Mouse (Mus musculus) kidney, postnatal 14 days (tissue): ENCODE data around the gene Exosc2.
"Not testable (repeated sequence)": the region's sequence is repeated elsewhere in the genome, so short reads cannot be mapped to it uniquely, and the experiment has no call there.

Source experiments
- DNase-seq: peaks from one replicate; pipeline ENCODE4 v3.0.0; 2022; ENCODE audit warnings: mixed read lengths

The Exosc2 gene

GRCm38 (mm10) chr2:31678641-31679040 lies 8.1 kb downstream of the Exosc2 start:
- DNase-seq: no peak

- not testable (repeated sequence) for DNase-seq
Measured at GRCm38 (mm10) chr2:31681051-31681707, 10.7 kb downstream of the Exosc2 start.

- peak; percentile 35 for DNase-seq
Measured at GRCm38 (mm10) chr2:31681731-31682235, 11.3 kb downstream of the Exosc2 start.

GRCm38 (mm10) chr2:31683666-31684065 lies 13.2 kb downstream of the Exosc2 start:
- peak; percentile 74 for DNase-seq

- peak; percentile 98 for DNase-seq
Measured at GRCm38 (mm10) chr2:31688074-31688925, 17.8 kb downstream of the Exosc2 start, which contains the start of gene Abl1. Gene Abl1 (plus strand): TSS chr2:31688376.

GRCm38 (mm10) chr2:31689045-31689444 lies 18.5 kb downstream of the Exosc2 start:
- DNase-seq: peak; percentile 29

GRCm38 (mm10) chr2:31690063-31690462 lies 19.5 kb downstream of the Exosc2 start:
- DNase-seq: no peak

- no peak for DNase-seq
Measured at GRCm38 (mm10) chr2:31698209-31698608, 27.7 kb downstream of the Exosc2 start.

GRCm38 (mm10) chr2:31700545-31701446 lies 30.3 kb downstream of the Exosc2 start:
- no peak for DNase-seq

GRCm38 (mm10) chr2:31703226-31703625 lies 32.7 kb downstream of the Exosc2 start:
- DNase-seq: no peak

- DNase-seq: no peak
Measured at GRCm38 (mm10) chr2:31705914-31706313, 35.4 kb downstream of the Exosc2 start.

GRCm38 (mm10) chr2:31706531-31706930 lies 36.0 kb downstream of the Exosc2 start:
- no peak for DNase-seq

GRCm38 (mm10) chr2:31712716-31713115 lies 42.2 kb downstream of the Exosc2 start:
- DNase-seq: no peak

- DNase-seq: no peak
Measured at GRCm38 (mm10) chr2:31713813-31714212, 43.3 kb downstream of the Exosc2 start.

- DNase-seq: no peak
Measured at GRCm38 (mm10) chr2:31714780-31715179, 44.3 kb downstream of the Exosc2 start.

GRCm38 (mm10) chr2:31715985-31716384 lies 45.5 kb downstream of the Exosc2 start:
- DNase-seq: no peak

GRCm38 (mm10) chr2:31719202-31719880 lies 48.8 kb downstream of the Exosc2 start:
- DNase-seq: peak; percentile 63

- no peak for DNase-seq
Measured at GRCm38 (mm10) chr2:31719944-31720343, 49.4 kb downstream of the Exosc2 start.

GRCm38 (mm10) chr2:31720783-31721182 lies 50.3 kb downstream of the Exosc2 start:
- no peak for DNase-seq

- no peak for DNase-seq
Measured at GRCm38 (mm10) chr2:31724730-31725490, 54.4 kb downstream of the Exosc2 start.

- DNase-seq: peak; percentile 18
Measured at GRCm38 (mm10) chr2:31727576-31728277, 57.2 kb downstream of the Exosc2 start.
